Mouse (Mus musculus): Measurements from ENCODE around the gene Rab4b. TPM values are rescaled to one million over a fixed set of nuclear protein-coding genes. Genes with fewer than 3 reads are reported as not detected.

Rab4b gene
- polyA plus RNA-seq, 2 experiments, result 15.9 to 19.1 TPM

DNA sequence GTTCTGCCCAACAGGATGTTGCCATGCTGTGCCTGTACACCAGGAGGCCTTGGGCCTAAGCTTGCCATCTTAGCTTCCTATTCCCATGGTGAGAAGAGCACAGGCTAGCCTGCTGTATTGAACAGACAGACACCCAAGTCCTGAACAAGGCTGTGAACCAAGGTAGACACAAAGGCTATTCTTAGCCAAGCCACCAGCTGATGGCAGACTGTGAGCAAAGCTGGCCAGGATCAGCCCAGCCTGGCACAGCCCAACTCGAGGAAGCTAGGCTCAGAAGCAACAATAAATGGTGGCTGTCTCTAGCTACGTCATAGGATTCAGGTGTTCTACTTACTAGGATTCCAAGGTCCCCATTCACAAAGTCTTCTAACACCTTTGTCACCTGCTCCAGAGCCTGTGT is 33.9 kb upstream of the Rab4b start:
- TF ChIP-seq CTCF (IDR thresholded peaks at IDR 0.05; ENCODE audit: low read depth), result no peak
- Histone ChIP-seq H3K27ac (no peak overlapping the region), H3K9ac (replicated peaks) (no peak overlapping the region), H3K4me2 (ENCODE audit: low read depth) (no peak overlapping the region), H3K27me3 (ENCODE audit: control insufficient read depth, insufficient read depth, low read length) (no peaks in the 10 kb centered on the region), H3K9me3 (ENCODE audit: control insufficient read depth, low read length) (no peaks in the 10 kb centered on the region), H3K4me1 (replicated peaks; ENCODE audit: control insufficient read depth in 2 of 2, insufficient read depth in 2 of 2, low read length in 1 of 2) (no peaks in the 10 kb centered on the region), H3K4me3 (ENCODE audit: insufficient read depth in 1 of 2, low read depth in 2 of 2, low read length in 2 of 2) (no peak overlapping the region), H3K36me3 (replicated peaks; ENCODE audit: control insufficient read depth, insufficient read depth, low read depth) (peaks cover 2% of the 10 kb centered on the region)
- ATAC-seq (ENCODE audit: insufficient read depth) (no peak), DNase-seq (ENCODE audit: low read depth in 3 of 3, low spot score in 3 of 3) (no peak)
- 77% methylated on average over 2 of the region's 2 CpGs for WGBS (ENCODE audit: insufficient replicate concordance)

- 79% methylated on average over 8 of the region's 8 CpGs for WGBS (ENCODE audit: insufficient replicate concordance)
- DNase-seq (ENCODE audit: low read depth in 3 of 3, low spot score in 3 of 3) (no peak), ATAC-seq (ENCODE audit: insufficient read depth) (no peak)
- no peaks in the 10 kb centered on the region for H3K9me3 ChIP-seq (ENCODE audit: control insufficient read depth, low read length)
- no peak overlapping the region for H3K4me2 ChIP-seq (ENCODE audit: low read depth)
- no peak overlapping the region for H3K27ac ChIP-seq
- no peaks in the 10 kb centered on the region for H3K4me1 ChIP-seq (replicated peaks; ENCODE audit: control insufficient read depth in 2 of 2, insufficient read depth in 2 of 2, low read length in 1 of 2)
- no peaks in the 10 kb centered on the region for H3K27me3 ChIP-seq (ENCODE audit: control insufficient read depth, insufficient read depth, low read length)
- TF ChIP-seq EP300 (IDR thresholded peaks at IDR 0.05; ENCODE audit: low read depth) (no peak), CTCF (IDR thresholded peaks at IDR 0.05; ENCODE audit: low read depth) (no peak)
- H3K36me3 ChIP-seq (replicated peaks; ENCODE audit: control insufficient read depth, insufficient read depth, low read depth), result no peaks in the 10 kb centered on the region
- no peak overlapping the region for H3K4me3 ChIP-seq (ENCODE audit: insufficient read depth in 1 of 2, low read depth in 2 of 2, low read length in 2 of 2)
- no peak overlapping the region for H3K9ac ChIP-seq (replicated peaks)
Observed at GRCm38 (mm10) chr7:27203730-27204449, 25.2 kb upstream of the Rab4b start.

DNA sequence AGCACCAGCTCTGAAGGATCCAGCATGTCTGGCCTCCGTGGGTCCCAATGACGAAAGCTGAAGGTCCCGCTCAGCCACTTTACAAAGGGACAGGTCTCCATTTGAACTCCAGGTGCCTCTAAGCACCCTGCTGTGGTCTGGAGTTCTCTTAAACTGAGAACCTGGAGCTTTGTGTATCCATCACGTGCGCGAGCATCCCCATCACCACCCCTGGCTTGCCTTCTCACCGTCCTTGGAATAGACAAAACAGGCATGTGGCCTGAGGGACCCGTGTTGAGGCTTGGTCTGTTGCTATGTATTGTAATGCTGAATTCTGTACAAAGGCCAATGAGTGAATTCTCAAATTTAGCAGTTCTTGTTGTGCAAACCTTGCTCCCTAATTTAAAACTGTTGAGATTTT is 20.1 kb upstream of the Rab4b start:
- H3K4me2 ChIP-seq (ENCODE audit: low read depth), result no peak overlapping the region
- peaks cover 11 to 16% of the 10 kb centered on the region in 2 experiments for H3K4me1 ChIP-seq (replicated peaks; ENCODE audit: control insufficient read depth in 2 of 2, insufficient read depth in 2 of 2, low read length in 1 of 2)
- no peaks in the 10 kb centered on the region for H3K9me3 ChIP-seq (ENCODE audit: control insufficient read depth, low read length)
- DNase-seq (ENCODE audit: low read depth in 3 of 3, low spot score in 3 of 3) (no peak), ATAC-seq (ENCODE audit: insufficient read depth) (no peak)
- WGBS (ENCODE audit: insufficient replicate concordance), result 85% methylated on average over 8 of the region's 8 CpGs
- H3K27me3 ChIP-seq (ENCODE audit: control insufficient read depth, insufficient read depth, low read length), result no peaks in the 10 kb centered on the region
- H3K36me3 ChIP-seq (replicated peaks; ENCODE audit: control insufficient read depth, insufficient read depth, low read depth), result peaks cover 2% of the 10 kb centered on the region
- no peak overlapping the region for H3K27ac ChIP-seq
- TF ChIP-seq EP300 (IDR thresholded peaks at IDR 0.05; ENCODE audit: low read depth) (no peak), CTCF (IDR thresholded peaks at IDR 0.05; ENCODE audit: low read depth) (no peak)
- no peak overlapping the region for H3K9ac ChIP-seq (replicated peaks)
- no peak overlapping the region for H3K4me3 ChIP-seq (ENCODE audit: insufficient read depth in 1 of 2, low read depth in 2 of 2, low read length in 2 of 2)

GRCm38 (mm10) chr7:27198355-27198754 is 19.7 kb upstream of the Rab4b start:
- H3K9me3 ChIP-seq (ENCODE audit: control insufficient read depth, low read length), result no peaks in the 10 kb centered on the region
- TF ChIP-seq EP300 (IDR thresholded peaks at IDR 0.05; ENCODE audit: low read depth) (no peak), CTCF (IDR thresholded peaks at IDR 0.05; ENCODE audit: low read depth) (no peak)
- peaks cover 11 to 16% of the 10 kb centered on the region in 2 experiments for H3K4me1 ChIP-seq (replicated peaks; ENCODE audit: control insufficient read depth in 2 of 2, insufficient read depth in 2 of 2, low read length in 1 of 2)
- no peak overlapping the region for H3K27ac ChIP-seq
- ATAC-seq (ENCODE audit: insufficient read depth) (no peak), DNase-seq (ENCODE audit: low read depth in 3 of 3, low spot score in 3 of 3) (no peak)
- no peak overlapping the region for H3K4me3 ChIP-seq (ENCODE audit: insufficient read depth in 1 of 2, low read depth in 2 of 2, low read length in 2 of 2)
- no peaks in the 10 kb centered on the region for H3K27me3 ChIP-seq (ENCODE audit: control insufficient read depth, insufficient read depth, low read length)
- no peak overlapping the region for H3K4me2 ChIP-seq (ENCODE audit: low read depth)
- H3K36me3 ChIP-seq (replicated peaks; ENCODE audit: control insufficient read depth, insufficient read depth, low read depth), result peaks cover 6% of the 10 kb centered on the region
- H3K9ac ChIP-seq (replicated peaks), result no peak overlapping the region

DNA sequence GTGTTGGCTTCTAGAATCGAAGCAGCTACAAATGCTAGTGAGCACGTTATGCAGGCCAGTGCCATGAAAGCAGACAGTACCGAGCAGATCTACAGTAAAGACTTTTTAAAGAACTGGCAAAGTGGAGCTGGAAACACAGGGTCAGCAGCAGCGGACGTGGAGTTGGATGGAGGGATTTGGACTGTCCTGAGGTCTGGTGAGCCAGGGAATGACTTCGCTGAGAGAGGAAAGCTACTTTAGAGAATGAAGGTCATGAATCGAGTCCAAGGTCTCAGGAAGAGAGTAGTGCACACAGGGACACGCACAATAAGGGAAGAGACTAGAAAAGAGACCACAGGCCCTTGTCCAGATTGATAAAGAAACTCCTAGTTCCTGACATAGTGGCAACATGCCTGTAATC is 18.9 kb upstream of the Rab4b start:
- H3K27ac ChIP-seq, result no peak overlapping the region
- DNase-seq (ENCODE audit: low read depth in 3 of 3, low spot score in 3 of 3), result no peak
- peaks cover 11 to 16% of the 10 kb centered on the region in 2 experiments for H3K4me1 ChIP-seq (replicated peaks; ENCODE audit: control insufficient read depth in 2 of 2, insufficient read depth in 2 of 2, low read length in 1 of 2)

More for the DNA sequence above, 18.9 kb upstream of the Rab4b start:
- Histone ChIP-seq H3K9ac (replicated peaks) (no peak overlapping the region; the same call in 1 of the 2 replicates), H3K4me2 (ENCODE audit: low read depth) (no peak overlapping the region), H3K36me3 (replicated peaks; ENCODE audit: control insufficient read depth, insufficient read depth, low read depth) (peaks cover 11% of the 10 kb centered on the region), H3K4me3 (ENCODE audit: insufficient read depth in 1 of 2, low read depth in 2 of 2, low read length in 2 of 2) (no peak overlapping the region), H3K27me3 (ENCODE audit: control insufficient read depth, insufficient read depth, low read length) (no peaks in the 10 kb centered on the region), H3K9me3 (ENCODE audit: control insufficient read depth, low read length) (no peaks in the 10 kb centered on the region)
- 74% methylated on average over 8 of the region's 8 CpGs for WGBS (ENCODE audit: insufficient replicate concordance)
- TF ChIP-seq CTCF (IDR thresholded peaks at IDR 0.05; ENCODE audit: low read depth), result no peak
- no peak for TF ChIP-seq EP300 (IDR thresholded peaks at IDR 0.05; ENCODE audit: low read depth)
- no peak for ATAC-seq (ENCODE audit: insufficient read depth)

Measured in liver, embryonic 14.5 days (tissue).